Mouse (Mus musculus) common myeloid progenitor, adult 5-6 weeks (primary cell): ENCODE data around the gene Olfr1045. TPM values are rescaled to one million over a fixed set of nuclear protein-coding genes. Genes with fewer than 3 reads are reported as not detected.

Source experiments
- ATAC-seq: replicated peaks from 2 replicates; pipeline ENCODE4 v1.8.0; 2016; ENCODE audit warnings: low read depth, mild to moderate bottlenecking, moderate TSS enrichment, inconsistent platforms; ENCODE audit not compliant: poor library complexity, severe bottlenecking
- total RNA-seq: library from RNA; stranded (forward); fragments of 200-1000, 187-1606 nt; gene quantifications from 2 replicates; pipeline ENCODE4 v1.2.3, GENCODE M21; 2017

The Olfr1045 gene
- total RNA-seq, result not detected in 2 replicates

- no peak for ATAC-seq
These were observed at the start of gene Olfr1045 for GRCm38 (mm10) chr2:86202909-86203308. TSS of gene Olfr1045 (minus strand) at chr2:86203009.

DNA sequence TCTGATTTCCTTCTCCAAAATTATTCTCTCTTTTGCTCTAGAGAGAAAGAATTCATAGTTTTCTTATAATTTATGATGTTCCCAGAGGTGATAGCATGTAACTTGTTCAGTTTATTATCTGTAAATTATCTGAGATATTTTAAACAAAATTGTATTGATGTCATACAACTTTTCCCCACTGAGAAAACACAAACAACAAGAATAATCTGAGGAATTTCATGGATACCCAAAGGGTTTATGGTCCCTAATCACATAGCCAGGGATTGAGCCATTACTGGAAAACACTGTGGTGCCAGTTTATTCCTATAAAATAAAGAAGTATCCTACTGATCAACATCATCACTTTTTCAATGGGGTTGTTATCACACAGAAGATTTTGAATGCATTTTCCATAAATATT lies 37.4 kb upstream of the Olfr1045 start, which contains the start of gene Olfr1048:
Gene Olfr1048, minus strand, starts transcription at position 101 of the 400 bp plus-strand sequence.
- ATAC-seq, result no peak

DNA sequence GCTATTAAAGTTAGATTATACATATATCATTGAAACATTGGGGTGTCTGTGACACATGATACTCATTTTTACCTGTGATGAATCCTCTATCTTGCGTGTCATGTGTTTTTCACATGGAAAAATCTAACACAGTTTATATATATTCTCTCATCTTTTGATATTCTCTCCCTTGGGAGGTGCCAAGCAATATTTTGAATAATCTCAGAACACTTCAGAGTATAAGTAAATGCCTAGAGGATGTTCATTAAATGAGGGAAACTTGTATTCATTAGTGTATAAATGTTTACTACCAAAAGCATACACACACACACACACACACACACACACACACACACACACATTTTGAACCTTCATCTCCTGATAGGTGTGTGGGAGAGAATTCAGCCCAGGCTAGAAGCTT lies 28.5 kb upstream of the Olfr1045 start, which contains the start of gene Olfr1047:
Gene Olfr1047, minus strand, starts transcription at position 101 of the 400 bp plus-strand sequence.
- no peak for ATAC-seq

GRCm38 (mm10) chr2:86219214-86219613 lies 16.4 kb upstream of the Olfr1045 start, which contains the start of gene Olfr1046:
TSS of gene Olfr1046 (minus strand) at chr2:86219314.
- ATAC-seq, result no peak

- ATAC-seq, result no peak
These were observed 6.9 kb downstream of the Olfr1045 start for GRCm38 (mm10) chr2:86195863-86196262.

DNA sequence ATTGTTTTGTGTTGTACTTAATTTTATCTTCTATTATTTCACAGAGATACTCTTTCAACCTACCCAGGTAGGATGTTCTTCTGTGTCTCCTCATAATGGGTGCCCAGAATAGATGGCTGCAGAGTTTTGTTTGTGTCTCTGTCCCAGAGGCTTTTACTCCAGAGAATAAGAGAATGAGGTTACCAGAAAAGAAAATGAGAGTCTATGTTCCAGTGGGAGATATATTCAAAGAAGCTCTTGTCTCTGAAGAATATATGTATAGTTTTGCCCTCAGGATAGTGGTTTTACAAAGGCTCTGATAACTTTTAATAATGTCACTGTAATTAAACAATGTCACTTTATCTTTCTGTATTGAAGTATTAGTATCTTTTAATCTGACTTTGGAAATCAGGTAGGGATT lies 17.2 kb downstream of the Olfr1045 start, which contains the start of gene Olfr52:
Gene Olfr52, minus strand, starts transcription at position 101 of the 400 bp plus-strand sequence.
- no peak for ATAC-seq

- no peak for ATAC-seq
These were observed 22.9 kb downstream of the Olfr1045 start for GRCm38 (mm10) chr2:86179950-86180349.

GRCm38 (mm10) chr2:86177720-86178119 lies 25.1 kb downstream of the Olfr1045 start, which contains the start of gene Olfr1044:
TSS of gene Olfr1044 (minus strand) at chr2:86177820.
- no peak for ATAC-seq

GRCm38 (mm10) chr2:86175422-86175821 lies 27.4 kb downstream of the Olfr1045 start:
- ATAC-seq, result peak; percentile 88

DNA sequence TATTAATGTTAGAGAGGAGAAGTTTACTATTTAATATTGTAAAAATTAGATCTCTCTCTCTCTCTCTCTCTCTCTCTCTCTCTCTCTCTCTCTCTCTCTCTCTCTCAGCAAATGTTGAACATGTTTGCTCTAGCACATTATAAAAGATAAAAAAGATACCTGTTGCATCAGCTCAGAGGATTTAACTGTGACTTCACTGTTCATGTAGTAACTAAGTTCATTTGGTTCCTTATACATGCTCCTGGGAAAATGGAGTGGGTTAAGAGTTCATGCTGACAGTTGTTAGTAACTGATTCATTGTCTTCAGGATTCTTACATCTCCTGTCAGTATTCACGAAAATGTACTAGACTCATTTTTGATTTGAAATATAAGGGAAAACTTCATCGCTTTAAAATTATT lies 35.4 kb downstream of the Olfr1045 start, which contains the start of gene Olfr1043:
Gene Olfr1043, minus strand, starts transcription at position 101 of the 400 bp plus-strand sequence.
- ATAC-seq, result no peak

DNA sequence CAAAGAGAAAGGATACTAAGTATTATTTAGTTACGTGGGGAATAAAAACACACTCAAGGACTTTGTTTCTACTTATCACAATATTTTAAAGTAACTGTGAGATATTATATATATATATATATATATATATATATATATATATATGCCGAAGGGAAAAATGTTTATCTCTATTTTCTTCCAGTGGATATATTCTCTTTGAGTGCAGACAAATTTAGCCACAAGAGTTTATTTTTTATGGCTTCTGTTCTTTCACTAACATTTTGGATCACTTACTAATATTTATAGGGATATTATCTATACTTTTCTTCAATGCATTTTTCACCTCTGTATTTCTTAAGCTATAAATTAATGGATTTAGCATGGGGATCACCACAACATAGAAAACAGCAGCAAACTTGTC lies 41.1 kb downstream of the Olfr1045 start, which contains the start of gene Olfr1042:
Gene Olfr1042, minus strand, starts transcription at position 101 of the 400 bp plus-strand sequence.
- ATAC-seq, result no peak

DNA sequence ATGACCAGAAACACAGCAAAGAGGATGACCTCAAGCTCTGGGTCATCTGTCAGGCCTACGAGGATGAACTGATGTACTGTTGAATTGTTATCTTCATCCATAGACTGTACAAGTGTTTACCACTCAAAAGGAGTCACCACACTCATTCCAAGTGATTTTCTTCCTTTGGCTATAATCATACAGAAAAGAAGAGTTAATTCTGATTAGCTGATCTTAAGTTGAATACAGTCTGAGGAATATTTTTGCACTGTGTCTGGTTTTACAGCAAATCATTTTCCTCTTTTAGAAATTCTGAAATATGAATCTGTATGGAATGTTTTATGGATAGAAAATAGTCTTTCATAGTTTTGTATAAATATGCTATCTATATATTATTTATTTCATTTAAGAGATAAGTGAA lies 56.2 kb downstream of the Olfr1045 start, which contains the start of gene Olfr1040:
Gene Olfr1040, minus strand, starts transcription at position 101 of the 400 bp plus-strand sequence.
- ATAC-seq, result no peak

Other genes with a start within 250 kb of the Olfr1045 start
- not detected in 2 replicates for gene Olfr1029, start 229.1 kb downstream of the Olfr1045 start, total RNA-seq
- not detected in 2 replicates for gene Olfr1030, start 223.7 kb downstream of the Olfr1045 start, total RNA-seq
- not detected in 2 replicates for gene Olfr1031, start 212.7 kb downstream of the Olfr1045 start, total RNA-seq
- gene Olfr1032, start 197.5 kb downstream of the Olfr1045 start, total RNA-seq, result not detected in 2 replicates
- 0.18 TPM in 1 of 2 replicates, not detected in the other for gene Olfr1033, start 182.4 kb downstream of the Olfr1045 start, total RNA-seq
- gene Olfr1034, start 157.1 kb downstream of the Olfr1045 start, total RNA-seq, result not detected in 2 replicates
- not detected in 2 replicates for gene Olfr1036, start 129.0 kb downstream of the Olfr1045 start, total RNA-seq
- gene Olfr1037, start 115.6 kb downstream of the Olfr1045 start, total RNA-seq, result not detected in 2 replicates
- not detected in 2 replicates for gene Olfr1039, start 67.1 kb downstream of the Olfr1045 start, total RNA-seq
- gene Olfr1040, start 56.3 kb downstream of the Olfr1045 start, total RNA-seq, result not detected in 2 replicates
- gene Olfr1042, start 41.2 kb downstream of the Olfr1045 start, total RNA-seq, result not detected in 2 replicates
- not detected in 2 replicates for gene Olfr1043, start 35.5 kb downstream of the Olfr1045 start, total RNA-seq
- gene Olfr1044, start 25.2 kb downstream of the Olfr1045 start, total RNA-seq, result not detected in 2 replicates
- not detected in 2 replicates for gene Olfr52, start 17.3 kb downstream of the Olfr1045 start, total RNA-seq
- gene Olfr1046, start 16.3 kb upstream of the Olfr1045 start, total RNA-seq, result not detected in 2 replicates
- gene Olfr1047, start 28.4 kb upstream of the Olfr1045 start, total RNA-seq, result not detected in 2 replicates
- not detected in 2 replicates for gene Olfr1048, start 37.3 kb upstream of the Olfr1045 start, total RNA-seq
- gene Olfr1049, start 55.3 kb upstream of the Olfr1045 start, total RNA-seq, result not detected in 2 replicates
- not detected in 2 replicates for gene Olfr1051, start 76.1 kb upstream of the Olfr1045 start, total RNA-seq
- gene Olfr1052, start 89.4 kb upstream of the Olfr1045 start, total RNA-seq, result not detected in 2 replicates
- not detected in 2 replicates for gene Olfr1053, start 112.3 kb upstream of the Olfr1045 start, total RNA-seq
- not detected in 2 replicates for gene Olfr1054, start 132.4 kb upstream of the Olfr1045 start, total RNA-seq
- gene Olfr1055, start 147.3 kb upstream of the Olfr1045 start, total RNA-seq, result not detected in 2 replicates
- not detected in 2 replicates for gene Olfr1056, start 159.5 kb upstream of the Olfr1045 start, total RNA-seq
- not detected in 2 replicates for gene Olfr1057, start 175.4 kb upstream of the Olfr1045 start, total RNA-seq
- not detected in 2 replicates for gene Olfr1058, start 185.6 kb upstream of the Olfr1045 start, total RNA-seq
- gene Olfr1061, start 211.0 kb upstream of the Olfr1045 start, total RNA-seq, result not detected in 2 replicates
- gene Olfr1062, start 223.7 kb upstream of the Olfr1045 start, total RNA-seq, result not detected in 2 replicates
- gene Olfr1065, start 247.6 kb upstream of the Olfr1045 start, total RNA-seq, result not detected in 2 replicates